Mouse (Mus musculus): ENCODE measurements around the gene Fam126b.
"Not testable (repeated sequence)": the region's sequence is repeated elsewhere in the genome, so short reads cannot be mapped to it uniquely, and the experiment has no call there.

The Fam126b gene

DNA sequence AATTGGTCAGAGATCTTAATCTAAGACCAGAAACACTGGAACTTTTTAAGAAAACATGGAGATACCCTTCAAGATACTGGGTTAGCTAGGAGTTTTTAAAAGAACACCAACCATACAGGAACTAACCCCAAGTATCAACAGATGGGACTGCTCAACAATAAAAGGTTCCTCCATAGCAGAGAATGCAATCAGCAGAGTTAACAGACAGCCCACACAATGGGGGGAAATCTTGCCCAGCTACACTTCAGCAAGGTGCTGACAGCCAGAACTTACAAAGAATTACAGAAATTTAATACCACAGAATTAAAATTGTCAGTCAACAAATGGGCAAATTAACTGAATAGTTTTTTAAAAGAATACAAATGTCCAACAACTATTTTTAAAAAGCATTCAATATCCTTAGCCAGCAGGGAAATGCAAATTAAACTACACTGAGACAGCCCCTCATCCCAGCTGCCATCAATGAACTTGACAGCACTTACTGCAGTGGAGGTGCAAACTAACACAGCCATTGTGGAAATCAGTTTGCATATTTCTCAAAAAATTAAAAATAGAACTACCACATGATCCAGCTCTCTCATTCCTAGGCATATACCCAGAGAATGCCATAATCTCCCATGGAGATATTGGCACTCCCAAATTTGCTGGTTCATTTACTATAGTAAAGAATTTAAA, 17.5 kb downstream of the Fam126b start:
- no peak for DNase-seq

DNA sequence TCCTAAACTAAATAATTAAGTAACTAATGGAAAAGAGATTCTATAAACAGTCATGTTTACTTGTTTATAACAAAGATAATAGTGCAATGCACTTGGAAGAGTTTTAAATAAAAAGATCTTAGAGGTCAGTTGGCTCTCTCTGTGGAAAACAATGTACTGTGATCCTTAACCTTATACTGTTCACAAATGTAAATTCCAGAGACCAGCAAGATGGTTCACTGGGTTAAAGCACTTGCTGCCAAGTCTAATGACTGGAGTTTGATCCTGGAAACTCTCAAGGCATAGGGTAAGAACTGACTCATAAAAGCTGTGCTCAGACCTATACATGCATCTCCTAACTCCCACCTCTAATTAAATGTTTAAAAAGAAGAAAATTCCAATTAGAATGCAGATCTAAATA, 19.5 kb downstream of the Fam126b start:
- DNase-seq: no peak

DNA sequence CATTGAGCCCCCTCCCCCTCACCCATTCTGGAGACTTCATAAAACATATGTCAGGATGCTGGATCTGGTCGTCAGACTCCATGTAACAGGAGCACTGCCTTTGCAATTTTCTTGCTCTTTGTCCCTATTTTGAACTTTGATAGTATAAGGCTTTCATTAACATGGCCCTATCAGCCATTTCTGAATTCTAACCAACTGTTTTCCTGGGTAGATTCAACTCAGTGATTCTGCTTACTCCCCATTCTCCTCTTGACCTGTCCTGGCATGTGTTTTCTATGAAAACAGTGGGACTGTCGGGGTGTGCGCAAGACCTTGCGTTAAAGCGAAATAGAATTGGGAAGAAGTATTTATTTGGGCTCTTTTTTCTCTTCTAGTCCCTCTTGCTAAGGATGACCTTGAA, 21.1 kb downstream of the Fam126b start:
- no peak for DNase-seq

DNA sequence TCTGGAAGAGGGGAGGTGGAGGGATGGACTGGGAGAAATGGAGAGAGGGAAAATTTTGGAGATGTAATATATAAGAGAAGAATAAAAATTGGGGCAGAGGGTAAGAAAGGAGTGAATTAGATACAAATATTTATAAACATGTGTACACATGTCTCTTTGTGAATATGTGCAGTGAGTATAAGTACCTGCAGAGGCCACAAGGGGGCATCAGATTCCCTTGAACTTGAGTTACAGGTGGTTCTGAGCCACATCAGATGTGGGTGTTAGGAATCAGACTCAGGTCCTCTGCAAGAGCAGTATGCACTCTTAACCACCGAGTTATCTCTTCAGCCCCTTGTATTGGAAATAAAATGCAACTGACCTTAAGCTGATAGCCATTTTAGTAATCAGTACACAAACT, 23.7 kb downstream of the Fam126b start:
- peak; percentile 51 for DNase-seq

DNA sequence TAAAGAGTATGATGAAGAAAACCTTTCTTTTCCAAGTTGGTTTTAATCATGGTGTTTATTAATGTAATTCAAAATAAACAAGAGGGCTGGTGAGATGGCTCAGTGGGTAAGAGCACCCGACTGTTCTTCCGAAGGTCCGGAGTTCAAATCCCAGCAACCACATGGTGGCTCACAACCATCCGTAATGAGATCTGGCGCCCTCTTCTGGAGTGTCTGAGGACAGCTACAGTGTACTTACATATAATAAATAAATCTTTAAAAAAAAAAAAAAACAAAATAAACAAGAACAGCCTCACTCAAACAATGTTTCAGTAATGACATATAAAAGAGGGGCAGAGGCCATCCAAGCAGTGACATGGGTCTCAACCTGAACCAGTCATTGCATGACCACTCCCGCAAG, 25.8 kb downstream of the Fam126b start:
- DNase-seq: not testable (repeated sequence)

DNA sequence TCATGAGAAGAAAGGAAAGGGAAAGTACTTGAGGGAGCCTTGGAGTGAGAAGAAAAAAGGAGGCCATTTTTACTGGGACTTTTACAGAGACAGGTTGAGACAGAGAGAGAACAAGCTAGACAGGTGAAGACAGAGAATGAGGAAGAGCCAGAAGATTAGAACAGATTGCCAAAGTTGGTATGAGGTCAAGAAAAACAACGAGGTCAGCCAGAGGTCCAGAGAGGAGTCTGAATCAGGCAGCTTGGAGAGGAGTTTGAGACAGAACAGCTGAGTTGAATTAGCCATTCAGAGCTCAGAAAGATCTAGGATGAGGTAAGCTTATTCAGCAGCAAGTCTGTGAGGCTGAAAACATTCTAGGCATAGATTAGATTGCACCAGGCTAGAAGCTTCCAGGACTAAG, 44.7 kb downstream of the Fam126b start:
- no peak for DNase-seq

DNA sequence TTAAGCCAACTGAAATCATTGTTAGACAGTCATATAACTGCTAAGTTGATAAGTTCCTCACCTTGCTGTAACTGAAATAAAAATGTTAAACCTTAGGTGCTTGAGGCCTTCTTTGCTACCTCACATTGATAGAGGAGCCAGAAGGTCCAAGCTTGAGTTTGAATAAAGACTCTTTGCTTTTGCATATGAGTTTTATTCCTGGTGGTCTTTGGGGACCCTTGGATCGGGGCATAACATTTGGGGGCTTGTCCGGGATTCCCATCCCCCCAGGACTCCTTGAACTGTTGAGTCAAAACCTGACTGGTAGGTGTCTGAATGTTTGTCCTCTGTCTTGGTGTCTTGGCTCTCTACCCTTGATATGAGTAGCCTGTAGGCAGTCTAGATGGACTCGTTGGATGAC, 78.9 kb downstream of the Fam126b start:
- no peak for DNase-seq

DNA sequence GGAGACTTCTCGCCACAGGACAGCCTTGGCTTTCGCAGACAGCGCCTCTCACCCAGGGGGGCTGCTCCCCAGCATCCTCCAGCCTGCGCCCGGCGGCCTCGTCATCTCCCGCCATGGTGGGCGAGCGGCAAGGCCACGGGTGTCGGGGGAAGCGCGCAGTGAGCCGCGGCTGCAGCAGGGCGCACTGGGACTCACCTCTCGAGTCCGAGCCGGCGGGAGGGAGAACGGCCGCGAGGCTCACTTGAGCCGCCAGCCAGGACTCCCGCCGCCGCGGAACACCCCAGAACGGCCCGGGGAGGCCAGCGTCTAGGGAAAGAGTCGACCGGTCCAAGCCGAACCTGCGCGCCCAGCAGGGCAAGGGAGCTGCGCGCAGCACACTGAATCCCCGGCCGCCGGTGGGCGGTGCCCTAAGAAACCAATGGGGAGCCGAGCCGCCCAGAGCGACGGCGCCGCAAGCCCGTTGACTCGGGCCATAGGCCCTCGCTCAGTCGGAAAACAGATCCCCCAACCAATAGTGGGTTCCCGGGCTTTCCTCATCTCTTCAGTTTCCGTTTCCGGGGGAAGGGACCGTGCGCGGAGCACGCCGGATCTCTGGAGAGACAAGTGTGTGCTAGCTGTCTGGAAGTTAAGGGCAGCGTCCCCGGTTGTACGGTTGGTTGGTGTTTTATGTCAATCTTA, 81.4 kb downstream of the Fam126b start, which contains the start of gene Orc2:
Gene Orc2 (minus strand): TSS at position 533 of the 678 bp plus-strand sequence.
- DNase-seq: peak; percentile 97

DNA sequence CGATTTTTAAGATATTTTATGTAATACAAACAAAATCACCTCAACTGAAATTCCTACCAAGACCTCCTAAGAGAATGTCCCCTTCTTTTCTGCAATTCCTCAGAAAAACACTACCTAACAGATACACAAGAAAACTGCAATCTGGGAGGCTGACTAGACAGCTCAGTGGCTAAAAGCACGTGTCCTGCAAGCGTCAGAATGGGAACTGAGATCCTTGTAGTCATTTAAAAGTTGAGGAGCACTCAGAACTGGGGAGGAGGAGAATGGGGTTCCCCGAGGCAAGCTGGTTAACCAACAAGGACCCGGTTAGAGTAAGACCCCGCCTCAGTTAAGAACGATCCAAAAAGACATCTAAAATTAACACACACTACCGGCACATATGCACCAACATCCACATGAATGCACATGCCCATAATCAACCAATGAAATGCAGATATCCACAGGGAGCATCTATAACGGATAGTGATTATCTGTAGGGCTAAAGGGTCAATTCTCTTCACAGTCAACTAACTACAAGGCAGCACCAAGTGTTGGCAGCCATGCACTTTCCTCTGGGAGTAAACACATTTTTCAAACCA, 82.2 kb downstream of the Fam126b start:
- no peak for DNase-seq

DNA sequence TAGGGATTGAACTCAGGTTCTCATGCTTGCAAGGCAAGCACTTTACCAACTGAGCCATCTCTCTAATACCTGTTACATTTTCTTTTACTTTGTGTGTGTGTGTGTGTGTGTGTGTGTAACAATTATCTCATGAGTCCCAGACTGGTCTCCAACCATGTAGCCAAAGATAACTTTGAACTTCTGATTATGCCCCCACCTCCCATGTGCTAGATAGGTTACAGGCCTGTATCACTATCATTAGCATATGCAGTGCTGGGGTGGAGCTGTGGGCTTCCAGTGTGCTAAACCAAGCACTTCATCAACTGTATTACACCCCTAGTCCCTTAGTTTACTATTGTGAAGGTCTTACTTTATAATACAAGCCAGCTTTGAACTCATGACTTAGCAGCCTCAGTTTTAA, 83.0 kb downstream of the Fam126b start:
- no peak for DNase-seq

DNA sequence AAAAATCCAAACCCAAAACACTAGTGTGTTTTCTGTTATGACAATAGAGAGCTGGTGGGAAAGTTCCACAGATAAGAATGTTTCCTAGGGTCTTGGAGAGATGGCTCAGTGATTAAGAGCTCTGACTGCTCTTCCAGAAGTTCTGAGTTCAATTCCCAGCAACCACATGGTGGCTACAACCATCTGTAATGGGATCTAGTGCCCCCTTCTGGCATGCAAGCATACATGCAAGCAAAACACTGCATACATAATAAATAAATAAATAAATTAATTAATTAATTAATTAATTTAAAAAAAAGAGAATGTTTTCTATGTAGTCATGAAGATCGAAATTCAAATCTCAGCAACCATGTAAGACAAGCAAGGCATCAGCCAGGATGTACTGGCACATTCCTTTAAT, 87.4 kb downstream of the Fam126b start:
- no peak for DNase-seq

DNA sequence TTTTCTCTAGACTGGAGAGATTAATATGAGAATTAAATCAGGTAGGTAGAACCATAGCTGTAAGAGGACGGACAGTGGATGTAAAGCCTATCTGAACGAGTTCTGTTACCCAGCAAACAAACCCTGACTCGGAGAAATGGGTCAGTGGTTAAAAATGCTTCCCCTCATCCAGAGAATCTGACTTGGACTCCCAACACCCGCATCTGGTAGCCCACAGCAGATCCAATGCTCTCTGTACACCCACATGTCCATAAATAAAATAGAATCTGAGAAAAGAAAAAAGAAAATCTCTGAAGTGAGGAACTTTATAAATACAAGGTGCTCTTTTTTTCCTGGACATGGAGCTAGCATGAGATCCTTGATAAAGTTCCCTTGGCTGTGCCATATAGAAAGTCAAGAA, 88.4 kb downstream of the Fam126b start:
- DNase-seq: no peak

DNA sequence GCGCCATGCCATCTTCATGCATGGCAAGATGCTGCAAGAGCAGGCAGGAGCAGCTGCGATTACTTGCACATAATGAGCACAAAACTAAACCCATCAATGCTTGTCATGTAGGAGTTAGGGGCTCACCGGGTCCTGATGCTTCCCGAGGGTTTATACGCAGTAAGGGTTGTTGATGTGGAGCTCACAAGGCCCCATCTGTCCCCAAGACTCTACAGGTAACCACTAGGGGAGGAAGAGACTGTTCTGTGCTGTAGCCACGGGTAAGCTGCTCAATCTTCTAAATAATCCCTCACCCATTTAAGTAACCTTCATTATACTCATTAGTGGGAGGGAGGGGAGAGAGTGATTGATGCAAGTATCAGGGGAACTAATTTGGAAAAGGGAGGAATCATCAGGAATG, 90.5 kb downstream of the Fam126b start:
- DNase-seq: no peak

DNA sequence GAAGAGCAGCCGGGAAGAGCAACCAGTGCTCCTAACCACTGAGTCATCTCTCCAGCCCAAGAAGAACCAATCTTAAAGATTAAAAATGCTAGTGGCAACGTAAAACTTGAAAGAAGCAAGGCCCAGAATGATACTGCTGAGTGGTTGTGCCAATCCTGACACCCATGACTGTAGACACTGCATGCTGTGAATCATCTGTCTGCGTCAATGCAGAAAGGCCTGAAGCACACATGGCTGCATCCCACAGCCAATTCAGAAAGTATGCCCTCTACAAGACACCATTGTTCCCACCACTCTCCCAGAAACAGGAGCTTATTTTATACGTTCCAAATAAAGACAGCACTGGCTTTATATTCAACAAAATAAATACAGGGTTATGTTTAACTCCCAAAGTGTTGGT, 103.5 kb downstream of the Fam126b start:
- DNase-seq: no peak

DNA sequence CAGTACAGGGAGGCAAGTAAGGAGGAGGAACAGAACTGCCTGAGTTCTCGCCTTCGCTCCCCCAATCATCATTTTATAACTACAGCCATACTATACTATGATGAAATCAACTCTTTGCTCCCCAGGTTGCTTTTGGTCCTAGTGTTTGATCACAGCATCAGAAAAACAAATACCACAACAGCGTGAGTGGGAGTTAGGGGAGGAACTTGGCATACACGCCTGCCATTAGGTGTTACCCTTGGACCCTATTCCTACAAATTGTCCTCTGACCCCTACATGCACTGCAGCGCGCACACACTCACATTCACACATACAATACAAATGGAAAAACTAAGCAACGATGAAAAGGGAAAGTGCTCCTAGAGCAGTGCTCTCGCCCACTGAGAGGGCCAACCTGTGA, 110.5 kb downstream of the Fam126b start:
- DNase-seq: no peak

All from retina, postnatal 1 day (tissue).